Mouse (Mus musculus): ENCODE measurements around the gene Tmprss2. TPM values are rescaled to one million over a fixed set of nuclear protein-coding genes. Genes with fewer than 3 reads are reported as not detected.

Gene Tmprss2
- polyA plus RNA-seq, 1 experiment from 2014 or later = 0.66 TPM

DNA sequence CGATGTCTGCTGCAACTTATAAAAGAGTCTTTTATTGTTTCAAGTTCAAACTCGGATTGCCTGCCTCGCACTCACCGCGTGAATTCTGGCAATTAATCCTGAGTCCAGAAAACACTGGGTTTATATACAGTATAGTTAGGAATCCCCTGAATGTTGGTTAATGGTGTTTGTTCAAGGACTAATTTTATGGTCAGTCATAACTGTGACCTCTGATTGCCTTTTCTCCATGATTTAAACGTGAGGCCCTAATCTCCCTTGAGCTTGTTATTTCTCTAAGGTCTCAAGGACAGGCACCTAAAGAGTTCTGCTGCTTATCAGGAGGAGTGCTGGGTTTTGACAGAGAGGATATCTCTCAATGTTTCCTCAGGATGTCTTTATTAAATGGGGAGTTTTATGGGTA is 89.0 kb downstream of the Tmprss2 start:
- no peak for ATAC-seq (ENCODE audit: insufficient number of reproducible peaks, insufficient read depth, low FRiP score, low TSS enrichment, low read depth)
- Histone ChIP-seq H3K9me3 (no peaks in the 10 kb centered on the region), H3K36me3 (no peaks in the 10 kb centered on the region), H3K4me2 (no peak overlapping the region), H3K4me3 (replicated peaks) (no peak overlapping the region), H3K9ac (replicated peaks) (no peak overlapping the region), H3K27ac (peak overlapping the region; percentile 37; the same call in 1 of the 2 replicates), H3K4me1 (replicated peaks) (peaks cover 14% of the 10 kb centered on the region; the same call in 1 of the 2 replicates), H3K27me3 (no peaks in the 10 kb centered on the region)
- WGBS = 36% methylated on average over 6 of the region's 6 CpGs

DNA sequence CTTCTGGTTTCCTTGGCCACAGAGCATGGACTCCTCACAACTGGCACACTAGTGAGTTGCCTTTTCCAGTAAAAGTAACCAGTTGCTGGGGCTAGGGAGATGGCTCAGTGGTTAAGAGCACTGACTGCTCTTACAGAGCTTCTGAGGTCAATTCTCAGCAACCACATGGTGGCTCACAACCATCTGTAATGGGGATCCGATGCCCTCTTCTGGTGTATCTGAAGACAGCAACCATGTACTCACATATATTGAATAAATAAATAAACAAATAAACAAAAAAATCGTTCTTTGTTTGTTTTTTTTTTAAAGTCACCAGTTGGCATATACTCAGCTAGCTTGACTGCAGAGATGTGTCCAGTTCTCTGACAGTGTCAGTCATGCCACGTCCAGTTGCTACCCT is 94.7 kb downstream of the Tmprss2 start:
- no peak overlapping the region for H3K4me3 ChIP-seq (replicated peaks)
- 69% methylated on average over 3 of the region's 3 CpGs for WGBS

More for the DNA sequence above, 94.7 kb downstream of the Tmprss2 start:
- no peaks in the 10 kb centered on the region for H3K36me3 ChIP-seq
- peaks cover under 1% of the 10 kb centered on the region; the same call in 1 of the 2 replicates for H3K4me1 ChIP-seq (replicated peaks)
- no peak overlapping the region for H3K9ac ChIP-seq (replicated peaks)
- H3K4me2 ChIP-seq = no peak overlapping the region
- ATAC-seq (ENCODE audit: insufficient number of reproducible peaks, insufficient read depth, low FRiP score, low TSS enrichment, low read depth) = no peak
- no peak overlapping the region for H3K27ac ChIP-seq
- H3K27me3 ChIP-seq = no peaks in the 10 kb centered on the region
- H3K9me3 ChIP-seq = no peaks in the 10 kb centered on the region

Other genes starting within 250 kb of the Tmprss2 start
- 0.22 TPM in 1 of 2 replicates, not detected in the other for gene Mx1, start 148.3 kb downstream of the Tmprss2 start, polyA plus RNA-seq (2016; fragmentation: Nextera tagmentation; extraction: Ambion mirVana)
- gene Fam3b, start 96.4 kb downstream of the Tmprss2 start, polyA plus RNA-seq (2016; fragmentation: Nextera tagmentation; extraction: Ambion mirVana) = not detected in 2 replicates
- 5.2 and 6.8 TPM in 2 replicates for gene Ripk4, start 152.6 kb upstream of the Tmprss2 start, polyA plus RNA-seq (2016; fragmentation: Nextera tagmentation; extraction: Ambion mirVana)
- 16.2 and 18.1 TPM in 2 replicates for gene Prdm15, start 240.7 kb upstream of the Tmprss2 start, polyA plus RNA-seq (2016; fragmentation: Nextera tagmentation; extraction: Ambion mirVana)